Mouse (Mus musculus): ENCODE data around the gene Rasl12.

- no peak for TF ChIP-seq POLR2A (IDR thresholded peaks at IDR 0.05; ENCODE audit: low read depth, low read length)
- no peak for TF ChIP-seq CTCF (IDR thresholded peaks at IDR 0.05; ENCODE audit: borderline replicate concordance, insufficient read depth, low read length)
These were observed 25.9 kb upstream of the Rasl12 start for GRCm38 (mm10) chr9:65372449-65372848.

Measured in embryonic fibroblast, embryonic 13.5 days (primary cell).